ENCODE assay signal across 9 mouse cellular contexts in the genomic region with DNA sequence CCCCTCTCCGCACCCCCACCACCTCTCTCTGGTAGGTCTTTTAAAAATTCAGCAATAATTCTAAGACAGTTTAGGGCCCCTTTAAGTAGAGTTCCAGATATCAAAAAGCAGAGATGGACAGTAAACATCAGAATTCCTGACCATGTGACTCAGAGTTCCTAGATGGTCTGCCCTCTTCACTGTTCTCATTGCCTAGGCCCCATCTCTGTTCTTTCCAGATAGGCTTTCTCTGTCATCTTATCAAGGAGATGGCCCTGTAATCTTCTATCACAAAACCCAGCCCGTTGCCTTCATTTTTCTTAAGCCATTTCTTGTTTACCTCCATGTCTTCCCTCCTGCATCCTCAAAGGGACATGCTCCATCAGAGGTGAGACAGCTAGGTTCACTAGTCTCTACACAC. TPM values are rescaled to one million over a fixed set of nuclear protein-coding genes. Genes with fewer than 3 reads are reported as not detected.
DNase-seq lines count a peak whose midpoint lies in the region; ATAC-seq and TF ChIP-seq lines count a peak whose summit lies in the region.
"Had no signal": no experiment of that assay in that cellular context is flagged by ENCODE, and none has a peak within 500 bp of the region (broad histone marks: within the 10 kb centered on the region; RNA-seq: fewer than 3 reads in every experiment).

No protein-coding gene starts in this region.

- H3K4me1 ChIP-seq in lung, embryonic 15.5 days, result peaks cover 20% of the 10 kb centered on the region
- H3K4me1 ChIP-seq in lung, adult 2 months (ENCODE audit: control insufficient read depth, insufficient read depth, low read length), result peaks cover 7% of the 10 kb centered on the region
- H3K4me1 ChIP-seq in forebrain, embryonic 14.5 days (ENCODE audit: control insufficient read depth, insufficient read depth, low read length), result peaks cover 11% of the 10 kb centered on the region; the same call in 1 of the 2 replicates
- peaks cover 8% of the 10 kb centered on the region for H3K4me1 ChIP-seq in liver, embryonic 11.5 days (replicated peaks; ENCODE audit: control insufficient read depth, insufficient read depth, low read length)
- H3K4me1 ChIP-seq in stomach, embryonic 14.5 days (ENCODE audit: control insufficient read depth, insufficient read depth, low read length), result peaks cover 14% of the 10 kb centered on the region

- no peaks in the 10 kb centered on the region for H3K27me3 ChIP-seq in lung, embryonic 15.5 days
- H3K27me3 ChIP-seq in forebrain, embryonic 14.5 days (replicated peaks; ENCODE audit: control insufficient read depth, insufficient read depth, low read length), result no peaks in the 10 kb centered on the region
- H3K27me3 ChIP-seq in liver, embryonic 11.5 days (replicated peaks; ENCODE audit: control insufficient read depth, insufficient read depth, low read length), result no peaks in the 10 kb centered on the region
- H3K27me3 ChIP-seq in stomach, embryonic 14.5 days (ENCODE audit: control insufficient read depth, insufficient read depth, low read length), result no peaks in the 10 kb centered on the region

- peak overlapping the region; percentile 98; the same call in 1 of the 2 replicates for H3K4me3 ChIP-seq in lung, embryonic 15.5 days
- no peak overlapping the region for H3K4me3 ChIP-seq in lung, adult 2 months (replicated peaks; ENCODE audit: extremely low read depth, low read depth, low read length)
- H3K4me3 ChIP-seq in forebrain, embryonic 14.5 days (ENCODE audit: low read depth, low read length), result no peak overlapping the region
- peak overlapping the region; percentile 98 for H3K4me3 ChIP-seq in liver, embryonic 11.5 days (ENCODE audit: low read depth, low read length)
- peak overlapping the region; percentile 56; the same call in 1 of the 2 replicates for H3K4me3 ChIP-seq in stomach, embryonic 14.5 days (ENCODE audit: low read depth, low read length)
- no peak overlapping the region; the same call in 1 of the 2 replicates for H3K4me3 ChIP-seq in left cerebral cortex, adult 2 months

- no peak overlapping the region for H3K27ac ChIP-seq in lung, embryonic 15.5 days
- no peak overlapping the region for H3K27ac ChIP-seq in forebrain, embryonic 14.5 days (ENCODE audit: low read depth, low read length)
- H3K27ac ChIP-seq in liver, embryonic 11.5 days (ENCODE audit: low read depth, low read length), result peak overlapping the region; percentile 62
- H3K27ac ChIP-seq in stomach, embryonic 14.5 days (ENCODE audit: low read length), result no peak overlapping the region
- H3K27ac ChIP-seq in left cerebral cortex, adult 2 months, result no peak overlapping the region

- WGBS in lung, embryonic 15.5 days, result 71% methylated on average over 2 of the region's 2 CpGs
- WGBS in lung, adult 2 months, result 78% methylated on average over 2 of the region's 2 CpGs
- WGBS in forebrain, embryonic 14.5 days, result 93% methylated on average over 2 of the region's 2 CpGs
- 57% methylated on average over 2 of the region's 2 CpGs for WGBS in liver, embryonic 11.5 days
- 76% methylated on average over 2 of the region's 2 CpGs for WGBS in stomach, embryonic 14.5 days

- no peak for DNase-seq in lung, adult 2 months
- no peak for DNase-seq in forebrain, embryonic 14.5 days (ENCODE audit: low spot score)
- no peak for DNase-seq in liver, embryonic 11.5 days (ENCODE audit: low spot score)
- DNase-seq in ovary, postnatal 36 days (ENCODE audit: low spot score), result no peak
- DNase-seq in left cerebral cortex, adult 2 months (ENCODE audit: extremely low spot score in 1 of 2, low spot score in 2 of 2), result no peak
- DNase-seq in left cerebral cortex, postnatal 14 days (ENCODE audit: low spot score in 2 of 2), result no peak
- DNase-seq: cerebellum, adult 18-20 months had no signal

- H3K9ac ChIP-seq in lung, embryonic 15.5 days, result no peak overlapping the region
- no peak overlapping the region for H3K9ac ChIP-seq in forebrain, embryonic 14.5 days (ENCODE audit: low read length)
- no peak overlapping the region for H3K9ac ChIP-seq in liver, embryonic 11.5 days (ENCODE audit: low read depth, low read length)
- no peak overlapping the region for H3K9ac ChIP-seq in stomach, embryonic 14.5 days (replicated peaks; ENCODE audit: low read depth, low read length)

- no peak for TF ChIP-seq POLR2A in lung, adult 2 months (IDR thresholded peaks at IDR 0.05; ENCODE audit: borderline replicate concordance, extremely low read depth, low read depth, low read length)

- ATAC-seq in lung, embryonic 15.5 days (ENCODE audit: borderline replicate concordance, extremely low read depth, low FRiP score, low TSS enrichment), result no peak
- ATAC-seq in forebrain, embryonic 14.5 days, result no peak
- peak; percentile 44 for ATAC-seq in liver, embryonic 11.5 days (replicated peaks; ENCODE audit: low FRiP score)
- no peak for ATAC-seq in stomach, embryonic 14.5 days (ENCODE audit: insufficient number of reproducible peaks, insufficient read depth, low FRiP score, low read depth)

- H3K4me2 ChIP-seq in lung, embryonic 15.5 days, result peak overlapping the region; percentile 69
- H3K4me2 ChIP-seq in forebrain, embryonic 14.5 days (ENCODE audit: low read length), result peak overlapping the region; percentile 79
- H3K4me2 ChIP-seq in liver, embryonic 11.5 days, result peak overlapping the region; percentile 89
- peak overlapping the region; percentile 65 for H3K4me2 ChIP-seq in stomach, embryonic 14.5 days (replicated peaks; ENCODE audit: low read depth, low read length)

- intact Hi-C loops in left cerebral cortex, adult 2 months (cut with DNase I), result loop anchor here (5.0 kb wide), 1 partner anchor 74 kb away; no protein-coding TSS in a partner anchor
- intact Hi-C loops in left cerebral cortex, postnatal 14 days (cut with DNase I), result loop anchor here (10.0 kb wide), 1 partner anchor 61 kb away; no protein-coding TSS in a partner anchor

- H3K36me3 ChIP-seq in lung, embryonic 15.5 days, result peaks cover under 1% of the 10 kb centered on the region; the same call in 1 of the 2 replicates
- 0 out of 2 replicates have a peak, but pooled peaks cover under 1% of the 10 kb centered on the region for H3K36me3 ChIP-seq in forebrain, embryonic 14.5 days (ENCODE audit: control insufficient read depth, insufficient read depth, low read length)
- peaks cover under 1% of the 10 kb centered on the region; the same call in 1 of the 2 replicates for H3K36me3 ChIP-seq in liver, embryonic 11.5 days (ENCODE audit: control insufficient read depth, insufficient read depth, low read length)
- H3K36me3 ChIP-seq in stomach, embryonic 14.5 days (ENCODE audit: control insufficient read depth, insufficient read depth, low read length), result no peaks in the 10 kb centered on the region

- H3K9me3 ChIP-seq in lung, embryonic 15.5 days, result no peaks in the 10 kb centered on the region
- no peaks in the 10 kb centered on the region for H3K9me3 ChIP-seq in forebrain, embryonic 14.5 days (replicated peaks; ENCODE audit: control insufficient read depth, low read length)
- H3K9me3 ChIP-seq in liver, embryonic 11.5 days (ENCODE audit: control insufficient read depth, low read length), result no peaks in the 10 kb centered on the region
- no peaks in the 10 kb centered on the region for H3K9me3 ChIP-seq in stomach, embryonic 14.5 days (ENCODE audit: control insufficient read depth, low read depth, low read length)

- no peak for TF ChIP-seq CTCF in lung, adult 2 months (IDR thresholded peaks at IDR 0.05; ENCODE audit: insufficient read depth, low read length)
- TF ChIP-seq CTCF in left cerebral cortex, adult 2 months (IDR thresholded peaks at IDR 0.05), result no peak

RNA-seq across cellular contexts. Expression of a gene that starts 1.9 kb away (rescaled TPM):
- 59.4 and 61.0 TPM in 2 replicates for polyA plus RNA-seq in lung, embryonic 15.5 days (2015; fragmentation: Nextera tagmentation; extraction: Ambion mirVana)
- 11.5 and 18.4 TPM in 2 replicates for polyA plus RNA-seq in lung, adult 2 months (2012; rRNA removed)
- polyA plus RNA-seq in forebrain, embryonic 14.5 days (2014; fragmentation: Nextera tagmentation; extraction: Ambion mirVana), result 85.2 and 96.7 TPM in 2 replicates
- polyA plus RNA-seq in liver, embryonic 11.5 days (2014; fragmentation: Nextera tagmentation; extraction: Ambion mirVana), result 63.7 and 69.9 TPM in 2 replicates
- 77.7 and 77.9 TPM in 2 replicates for polyA plus RNA-seq in stomach, embryonic 14.5 days (2014; fragmentation: Nextera tagmentation; extraction: Ambion mirVana)
- 100 to 1,000 TPM; 185 to 192 TPM for total RNA-seq in left cerebral cortex, adult 2 months (2021)
- 100 to 1,000 TPM; 201 to 202 TPM for total RNA-seq in left cerebral cortex, postnatal 14 days (2021)

RNA-seq across cellular contexts. Expression of a gene that starts 20.8 kb away (rescaled TPM):
- polyA plus RNA-seq in lung, embryonic 15.5 days (2015; fragmentation: Nextera tagmentation; extraction: Ambion mirVana), result 15.5 and 15.8 TPM in 2 replicates
- 3.0 and 3.6 TPM in 2 replicates for polyA plus RNA-seq in lung, adult 2 months (2012; rRNA removed)
- polyA plus RNA-seq in forebrain, embryonic 14.5 days (2014; fragmentation: Nextera tagmentation; extraction: Ambion mirVana), result 22.3 and 22.7 TPM in 2 replicates
- 10.9 and 12.0 TPM in 2 replicates for polyA plus RNA-seq in liver, embryonic 11.5 days (2014; fragmentation: Nextera tagmentation; extraction: Ambion mirVana)
- polyA plus RNA-seq in stomach, embryonic 14.5 days (2014; fragmentation: Nextera tagmentation; extraction: Ambion mirVana), result 14.4 and 15.3 TPM in 2 replicates
- total RNA-seq in left cerebral cortex, adult 2 months (2021), result 10 to 100 TPM; 13.1 to 13.4 TPM
- 10 to 100 TPM in 1 of 2 experiments, 1 to 10 TPM in 1; 9.8 to 11.7 TPM for total RNA-seq in left cerebral cortex, postnatal 14 days (2021)

Comparison
In these comparisons a context has a peak if more than half of its experiments do, and no peak if none do; other contexts are left out.
1. H3K4me3 ChIP-seq: peak in lung, embryonic 15.5 days (single experiment), liver, embryonic 11.5 days (single experiment) and stomach, embryonic 14.5 days (single experiment); none in lung, adult 2 months (single experiment), forebrain, embryonic 14.5 days (single experiment) and left cerebral cortex, adult 2 months (single experiment).
2. Peak in every context shown above with its lines, with median percentiles within 50 percentile points of each other: H3K4me2 ChIP-seq.